Mouse (Mus musculus): ENCODE data around the gene Fam126a. TPM values are rescaled to one million over a fixed set of nuclear protein-coding genes. Genes with fewer than 3 reads are reported as not detected.
"Not testable (repeated sequence)": the region's sequence is repeated elsewhere in the genome, so short reads cannot be mapped to it uniquely, and the experiment has no call there.

Fam126a gene
- polyA plus RNA-seq, 1 experiment from 2014 or later, result 18.0 TPM

- Histone ChIP-seq H3K4me1 (no peaks in the 10 kb centered on the region), H3K9me3 (no peaks in the 10 kb centered on the region), H3K4me3 (replicated peaks) (no peak overlapping the region), H3K27ac (no peak overlapping the region), H3K36me3 (no peaks in the 10 kb centered on the region), H3K4me2 (no peak overlapping the region), H3K9ac (no peak overlapping the region), H3K27me3 (replicated peaks) (no peaks in the 10 kb centered on the region)
- 71% methylated on average over 6 of the region's 6 CpGs for WGBS
- no peak for ATAC-seq (ENCODE audit: insufficient read depth, low FRiP score, low read depth)
Observed at GRCm38 (mm10) chr5:23872586-23872985, 157.9 kb downstream of the Fam126a start.

GRCm38 (mm10) chr5:23871323-23871722, 159.2 kb downstream of the Fam126a start:
- not testable (repeated sequence) for H3K4me1 ChIP-seq; H3K27ac ChIP-seq; H3K9me3 ChIP-seq; H3K4me3 ChIP-seq (replicated peaks); H3K4me2 ChIP-seq; ATAC-seq (ENCODE audit: insufficient read depth, low FRiP score, low read depth); H3K9ac ChIP-seq; H3K27me3 ChIP-seq (replicated peaks); H3K36me3 ChIP-seq
- 69% methylated on average over 2 of the region's 2 CpGs for WGBS

- ATAC-seq (ENCODE audit: insufficient read depth, low FRiP score, low read depth), result no peak
- WGBS, result 87% methylated on average over 5 of the region's 5 CpGs
Observed at GRCm38 (mm10) chr5:23865941-23866340, 164.5 kb downstream of the Fam126a start.

More at GRCm38 (mm10) chr5:23865941-23866340, 164.5 kb downstream of the Fam126a start:
- H3K4me1 ChIP-seq, result peaks cover 7% of the 10 kb centered on the region; the same call in 1 of the 2 replicates
- H3K9ac ChIP-seq, result no peak overlapping the region
- H3K36me3 ChIP-seq, result no peaks in the 10 kb centered on the region
- H3K27ac ChIP-seq, result no peak overlapping the region
- no peaks in the 10 kb centered on the region for H3K27me3 ChIP-seq (replicated peaks)
- no peak overlapping the region for H3K4me3 ChIP-seq (replicated peaks)
- H3K4me2 ChIP-seq, result no peak overlapping the region
- H3K9me3 ChIP-seq, result no peaks in the 10 kb centered on the region

Other genes with a start within 250 kb of the Fam126a start
- gene Pus7, start 247.0 kb downstream of the Fam126a start, polyA plus RNA-seq (2015; fragmentation: Nextera tagmentation; extraction: Ambion mirVana), result 31.0 and 32.5 TPM in 2 replicates
- 41.9 and 42.0 TPM in 2 replicates for gene Rint1, start 243.0 kb downstream of the Fam126a start, polyA plus RNA-seq (2015; fragmentation: Nextera tagmentation; extraction: Ambion mirVana)
- gene Tomm7, start 186.5 kb downstream of the Fam126a start, polyA plus RNA-seq (2015; fragmentation: Nextera tagmentation; extraction: Ambion mirVana), result 115 and 116 TPM in 2 replicates
- gene Klhl7, start 69.9 kb upstream of the Fam126a start, polyA plus RNA-seq (2015; fragmentation: Nextera tagmentation; extraction: Ambion mirVana), result 47.3 and 47.6 TPM in 2 replicates
- 12.9 and 13.5 TPM in 2 replicates for gene Nupl2, start 134.3 kb upstream of the Fam126a start, polyA plus RNA-seq (2015; fragmentation: Nextera tagmentation; extraction: Ambion mirVana)